Comparison of ENCODE assay signal across 28 mouse cellular contexts in the genomic region with DNA sequence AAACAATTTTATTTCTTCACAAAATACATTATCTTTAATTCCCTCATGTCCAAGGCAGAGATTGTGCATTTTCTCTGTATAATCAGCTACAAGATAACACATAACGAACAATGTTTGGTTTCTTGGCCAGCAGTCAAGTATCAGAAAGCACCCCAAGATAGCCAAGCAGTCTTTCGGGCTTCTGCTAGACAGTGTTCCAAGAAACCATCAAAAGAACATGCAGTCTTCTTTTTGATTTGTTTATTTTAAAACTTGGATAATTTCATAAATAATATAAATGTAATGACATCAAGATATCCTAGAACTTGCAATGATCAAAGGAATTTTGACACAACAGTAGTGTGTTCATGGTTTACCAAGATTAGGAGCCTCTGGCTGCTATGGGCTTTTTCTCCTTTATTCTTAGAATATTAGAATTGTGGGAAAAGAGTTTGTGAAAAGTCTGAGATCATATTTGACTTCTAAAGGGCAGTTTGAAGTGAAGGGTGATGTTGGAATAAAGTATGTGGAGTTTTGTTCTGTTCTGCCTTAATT.
"Had no signal": no experiment of that assay in that cellular context is flagged by ENCODE, and none has a peak within 500 bp of the region (broad histone marks: within the 10 kb centered on the region; RNA-seq: fewer than 3 reads in every experiment).

No protein-coding gene starts in this region.

- H3K4me1 ChIP-seq: embryonic facial prominence, embryonic 10.5 days; embryonic facial prominence, embryonic 12.5 days; embryonic facial prominence, embryonic 13.5 days; embryonic facial prominence, embryonic 15.5 days; forebrain, embryonic 10.5 days; forebrain, embryonic 12.5 days; forebrain, embryonic 13.5 days; forebrain, embryonic 15.5 days had no signal

- H3K9me3 ChIP-seq: embryonic facial prominence, embryonic 10.5 days; embryonic facial prominence, embryonic 12.5 days; embryonic facial prominence, embryonic 13.5 days; embryonic facial prominence, embryonic 15.5 days; forebrain, embryonic 10.5 days; forebrain, embryonic 12.5 days; forebrain, embryonic 13.5 days; forebrain, embryonic 15.5 days had no signal

- ATAC-seq: forebrain, embryonic 13.5 days; forebrain, embryonic 14.5 days; forebrain, embryonic 15.5 days; forebrain, embryonic 16.5 days; forebrain, postnatal 0 days had no signal

- H3K4me3 ChIP-seq: embryonic facial prominence, embryonic 10.5 days; embryonic facial prominence, embryonic 12.5 days; embryonic facial prominence, embryonic 13.5 days; embryonic facial prominence, embryonic 15.5 days; erythroblast, embryonic 14.5 days; forebrain, embryonic 10.5 days; forebrain, embryonic 12.5 days; forebrain, embryonic 13.5 days; forebrain, embryonic 15.5 days; gastrocnemius, adult 2 months had no signal

- H3K36me3 ChIP-seq: embryonic facial prominence, embryonic 10.5 days; embryonic facial prominence, embryonic 12.5 days; embryonic facial prominence, embryonic 13.5 days; embryonic facial prominence, embryonic 15.5 days; forebrain, embryonic 10.5 days; forebrain, embryonic 12.5 days; forebrain, embryonic 15.5 days had no signal

- H3K27me3 ChIP-seq: embryonic facial prominence, embryonic 12.5 days; embryonic facial prominence, embryonic 13.5 days; embryonic facial prominence, embryonic 15.5 days; forebrain, embryonic 12.5 days; forebrain, embryonic 13.5 days; forebrain, embryonic 15.5 days had no signal

- H3K27ac ChIP-seq: embryonic facial prominence, embryonic 10.5 days; embryonic facial prominence, embryonic 12.5 days; embryonic facial prominence, embryonic 13.5 days; embryonic facial prominence, embryonic 15.5 days; forebrain, embryonic 10.5 days; forebrain, embryonic 12.5 days; forebrain, embryonic 13.5 days; forebrain, embryonic 15.5 days; gastrocnemius, adult 2 months had no signal

- H3K9ac ChIP-seq: embryonic facial prominence, embryonic 12.5 days; embryonic facial prominence, embryonic 13.5 days; embryonic facial prominence, embryonic 15.5 days; forebrain, embryonic 12.5 days; forebrain, embryonic 13.5 days; forebrain, embryonic 15.5 days; forebrain, postnatal 0 days had no signal

- DNase-seq: cerebellum, adult 18-20 months; cerebellum, adult 2 months; cerebellum, adult 8-10 months; cerebellum, adult 9-10 months; cerebellum, adult 9-11 months; cerebellum, postnatal 10 days; cerebellum, postnatal 14 days; cerebellum, postnatal 25 days; cerebellum, postnatal 36 days; embryo, embryonic 11 days; forebrain, postnatal 0 days; gastrocnemius, adult 2 months; gastrocnemius, postnatal 10 days; gastrocnemius, postnatal 14 days; gastrocnemius, postnatal 25 days; gastrocnemius, postnatal 36 days; heart, adult 11 months had no signal

- H3K4me2 ChIP-seq: embryonic facial prominence, embryonic 12.5 days; embryonic facial prominence, embryonic 13.5 days; embryonic facial prominence, embryonic 15.5 days; forebrain, embryonic 12.5 days; forebrain, embryonic 13.5 days; forebrain, embryonic 15.5 days had no signal
